Mouse (Mus musculus): ENCODE data around the gene Lcn8. TPM values are rescaled to one million over a fixed set of nuclear protein-coding genes. Genes with fewer than 3 reads are reported as not detected.

Gene Lcn8
- polyA plus RNA-seq, 1 experiment from 2014 or later, result 0.33 TPM

DNA sequence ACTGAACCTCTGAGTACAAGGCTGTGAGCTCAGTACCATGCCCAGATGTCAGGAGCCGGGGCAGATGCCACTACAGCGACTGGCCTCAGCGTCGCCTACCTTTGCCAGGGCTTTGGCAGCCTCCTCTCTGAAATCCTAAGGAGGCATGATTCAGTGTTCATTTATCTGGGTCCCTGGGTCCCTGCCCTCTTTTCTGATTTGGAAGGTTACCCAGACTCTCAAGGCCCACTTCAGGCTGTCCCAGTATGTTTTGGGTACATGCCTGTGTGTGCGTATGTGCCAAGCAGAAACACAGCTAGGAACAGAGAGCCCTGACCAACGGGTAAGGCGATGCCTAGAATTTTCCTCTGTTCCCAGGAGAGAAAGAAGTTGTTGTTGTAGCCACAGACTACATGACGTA, 7.4 kb downstream of the Lcn8 start:
- H3K36me3 ChIP-seq (ENCODE audit: control insufficient read depth, insufficient read depth, low read length), result no peaks in the 10 kb centered on the region
- no peak overlapping the region for H3K4me2 ChIP-seq (ENCODE audit: low read depth, low read length)
- no peak overlapping the region for H3K9ac ChIP-seq (ENCODE audit: low read length)
- no peaks in the 10 kb centered on the region for H3K4me1 ChIP-seq (replicated peaks; ENCODE audit: control insufficient read depth, insufficient read depth, low read length)
- H3K9me3 ChIP-seq (ENCODE audit: control insufficient read depth, low read length), result no peaks in the 10 kb centered on the region
- no peak for ATAC-seq (ENCODE audit: low read depth)
- no peak overlapping the region for H3K27ac ChIP-seq (ENCODE audit: low read length)
- WGBS, result 80% methylated on average over 8 of the region's 8 CpGs
- no peaks in the 10 kb centered on the region for H3K27me3 ChIP-seq (ENCODE audit: control insufficient read depth, insufficient read depth, low read depth, low read length)
- H3K4me3 ChIP-seq (ENCODE audit: low read length), result no peak overlapping the region

DNA sequence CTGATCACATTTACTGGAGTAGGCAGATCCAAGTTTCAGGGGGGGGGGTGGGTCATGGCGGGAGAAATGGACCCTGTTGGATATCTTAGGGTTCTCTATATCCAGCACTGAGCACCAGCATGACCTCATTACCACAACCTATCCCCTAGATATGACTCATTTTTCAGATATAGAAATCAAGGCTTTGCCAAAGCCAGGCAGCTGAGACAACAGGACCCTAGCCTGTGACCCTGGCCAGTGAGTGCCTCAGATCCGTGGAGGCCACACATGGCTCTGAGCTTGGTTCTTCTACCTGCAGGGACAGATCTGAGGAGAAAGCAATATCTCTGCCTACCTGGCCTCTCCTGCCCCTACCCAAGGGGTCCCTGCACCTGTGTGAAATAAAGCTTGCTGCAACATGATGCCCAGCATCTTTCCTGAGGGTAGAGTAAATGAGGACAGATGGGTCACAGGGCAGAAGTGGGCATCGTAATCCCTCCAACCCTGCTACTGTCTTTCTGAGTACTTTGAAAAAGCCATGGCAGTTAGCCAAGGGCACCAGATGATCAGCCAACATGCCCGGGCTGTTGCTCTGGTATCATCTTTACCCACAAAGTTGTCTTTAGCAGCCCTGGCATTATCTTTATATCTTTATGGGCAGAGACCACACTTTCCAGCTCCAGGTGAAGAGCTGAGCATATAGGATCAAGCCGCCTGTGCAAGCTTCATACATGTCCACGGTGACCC, 8.5 kb downstream of the Lcn8 start:
- 79% methylated on average over 6 of the region's 6 CpGs for WGBS
- Histone ChIP-seq H3K9ac (ENCODE audit: low read length) (no peak overlapping the region), H3K27ac (ENCODE audit: low read length) (no peak overlapping the region), H3K4me3 (ENCODE audit: low read length) (no peak overlapping the region), H3K4me2 (ENCODE audit: low read depth, low read length) (no peak overlapping the region), H3K27me3 (ENCODE audit: control insufficient read depth, insufficient read depth, low read depth, low read length) (no peaks in the 10 kb centered on the region), H3K36me3 (ENCODE audit: control insufficient read depth, insufficient read depth, low read length) (no peaks in the 10 kb centered on the region), H3K9me3 (ENCODE audit: control insufficient read depth, low read length) (no peaks in the 10 kb centered on the region), H3K4me1 (replicated peaks; ENCODE audit: control insufficient read depth, insufficient read depth, low read length) (no peaks in the 10 kb centered on the region)
- no peak for ATAC-seq (ENCODE audit: low read depth)

DNA sequence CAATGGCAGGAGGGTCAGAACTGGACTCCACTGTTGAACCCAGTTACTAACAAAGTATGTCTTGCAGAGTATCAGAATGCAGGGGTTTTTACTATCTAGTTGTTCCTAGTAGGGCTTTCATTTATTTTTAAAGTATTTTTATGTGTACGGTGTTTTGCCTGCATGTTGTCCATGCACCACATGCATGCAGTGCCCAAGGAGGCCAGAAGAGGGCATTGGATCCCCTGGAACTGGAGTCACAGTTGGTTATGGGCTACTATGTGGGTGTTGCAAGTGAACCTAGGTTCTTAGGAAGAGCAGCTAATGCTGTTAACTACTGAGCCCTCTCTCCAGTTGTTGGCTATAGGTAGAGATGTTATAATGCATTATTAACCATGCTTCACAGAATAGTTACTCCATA, 10.6 kb downstream of the Lcn8 start:
- Histone ChIP-seq H3K27me3 (ENCODE audit: control insufficient read depth, insufficient read depth, low read depth, low read length) (no peaks in the 10 kb centered on the region), H3K4me1 (replicated peaks; ENCODE audit: control insufficient read depth, insufficient read depth, low read length) (no peaks in the 10 kb centered on the region), H3K4me3 (ENCODE audit: low read length) (no peak overlapping the region), H3K9ac (ENCODE audit: low read length) (no peak overlapping the region), H3K9me3 (ENCODE audit: control insufficient read depth, low read length) (no peaks in the 10 kb centered on the region), H3K4me2 (ENCODE audit: low read depth, low read length) (no peak overlapping the region), H3K27ac (ENCODE audit: low read length) (no peak overlapping the region), H3K36me3 (ENCODE audit: control insufficient read depth, insufficient read depth, low read length) (no peaks in the 10 kb centered on the region)
- ATAC-seq (ENCODE audit: low read depth), result no peak
- WGBS, result 50% methylated on average over 1 of the region's 1 CpGs

DNA sequence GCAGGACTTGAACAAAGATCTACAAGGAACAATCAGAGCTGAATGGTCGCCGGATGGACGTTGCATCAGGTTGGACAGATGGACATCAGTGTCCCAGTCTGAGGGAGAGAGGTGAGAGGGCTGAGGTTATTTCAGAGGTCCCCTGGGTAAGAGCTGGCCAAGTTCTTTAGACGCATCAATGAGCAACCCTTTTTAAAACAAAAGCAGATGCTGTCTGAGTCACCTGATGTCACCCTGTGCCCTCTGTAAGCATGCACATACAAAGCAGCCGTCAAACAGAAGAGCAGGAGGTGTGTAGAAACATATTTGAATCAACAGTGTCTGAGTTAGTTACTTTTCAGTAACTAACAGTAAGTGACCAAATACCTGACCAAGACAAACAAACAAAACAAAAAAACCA, 11.2 kb downstream of the Lcn8 start:
- 80% methylated on average over 5 of the region's 5 CpGs for WGBS

DNA sequence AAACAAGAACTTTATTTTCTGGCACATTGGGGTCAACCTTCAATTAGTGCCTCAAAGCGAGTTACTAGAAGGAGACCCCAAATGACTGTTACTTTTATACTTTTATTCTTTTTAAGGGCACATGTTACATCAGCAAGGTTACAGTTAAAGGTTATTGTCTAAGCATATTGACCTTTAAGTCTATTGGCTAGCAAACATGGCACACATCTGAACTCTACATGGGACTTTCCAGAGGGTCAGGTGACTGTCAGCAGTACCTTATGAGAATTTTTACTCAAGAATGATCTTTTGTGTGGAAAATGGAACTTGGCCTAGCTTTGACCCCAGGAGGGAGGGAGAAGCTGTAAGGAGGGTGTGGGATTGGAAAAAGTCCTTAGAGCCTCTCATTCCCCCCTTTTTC, 13.6 kb downstream of the Lcn8 start:
- no peak for ATAC-seq (ENCODE audit: low read depth)
- 52% methylated on average over 1 of the region's 1 CpGs for WGBS
- H3K4me1 ChIP-seq (replicated peaks; ENCODE audit: control insufficient read depth, insufficient read depth, low read length), result no peaks in the 10 kb centered on the region
- H3K36me3 ChIP-seq (ENCODE audit: control insufficient read depth, insufficient read depth, low read length), result no peaks in the 10 kb centered on the region
- no peak overlapping the region for H3K27ac ChIP-seq (ENCODE audit: low read length)
- no peaks in the 10 kb centered on the region for H3K27me3 ChIP-seq (ENCODE audit: control insufficient read depth, insufficient read depth, low read depth, low read length)
- no peak overlapping the region for H3K4me2 ChIP-seq (ENCODE audit: low read depth, low read length)
- H3K4me3 ChIP-seq (ENCODE audit: low read length), result no peak overlapping the region
- no peak overlapping the region for H3K9ac ChIP-seq (ENCODE audit: low read length)
- no peaks in the 10 kb centered on the region for H3K9me3 ChIP-seq (ENCODE audit: control insufficient read depth, low read length)

More for the DNA sequence above, 11.2 kb downstream of the Lcn8 start:
- no peak overlapping the region for H3K4me3 ChIP-seq (ENCODE audit: low read length)
- no peak overlapping the region for H3K9ac ChIP-seq (ENCODE audit: low read length)
- no peak overlapping the region for H3K27ac ChIP-seq (ENCODE audit: low read length)
- no peaks in the 10 kb centered on the region for H3K36me3 ChIP-seq (ENCODE audit: control insufficient read depth, insufficient read depth, low read length)
- no peaks in the 10 kb centered on the region for H3K4me1 ChIP-seq (replicated peaks; ENCODE audit: control insufficient read depth, insufficient read depth, low read length)
- no peaks in the 10 kb centered on the region for H3K9me3 ChIP-seq (ENCODE audit: control insufficient read depth, low read length)
- H3K27me3 ChIP-seq (ENCODE audit: control insufficient read depth, insufficient read depth, low read depth, low read length), result no peaks in the 10 kb centered on the region
- H3K4me2 ChIP-seq (ENCODE audit: low read depth, low read length), result no peak overlapping the region
- ATAC-seq (ENCODE audit: low read depth), result no peak

DNA sequence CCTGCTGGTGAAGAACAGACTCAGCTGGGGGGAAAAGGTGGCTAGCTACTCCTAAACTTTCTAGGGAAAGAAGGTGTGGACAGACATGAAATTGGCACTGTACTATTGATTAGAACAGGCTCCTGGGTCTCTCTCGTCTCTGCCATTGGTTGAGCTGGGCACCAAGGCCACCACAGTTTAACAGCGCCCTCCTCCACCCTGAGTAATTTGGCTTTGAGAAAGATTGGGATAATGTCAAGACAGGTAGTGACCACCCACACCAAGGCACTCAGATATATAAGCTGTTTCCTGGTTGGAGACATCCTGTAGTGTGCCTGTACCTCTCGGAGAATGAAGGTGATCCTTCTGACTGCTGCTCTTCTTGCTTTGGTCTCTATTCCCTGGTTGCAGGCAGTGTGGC, 23.6 kb downstream of the Lcn8 start, which contains the start of gene Lcn6:
Gene Lcn6, plus strand, starts transcription at position 301 of the 400 bp plus-strand sequence.
- H3K4me1 ChIP-seq (replicated peaks; ENCODE audit: control insufficient read depth, insufficient read depth, low read length), result no peaks in the 10 kb centered on the region
- no peak within 1 kb of the TSS for H3K9ac ChIP-seq (ENCODE audit: low read length)
- H3K27me3 ChIP-seq (ENCODE audit: control insufficient read depth, insufficient read depth, low read depth, low read length), result no peaks in the 10 kb centered on the region
- no peak within 1 kb of the TSS for H3K27ac ChIP-seq (ENCODE audit: low read length)
- no peaks in the 10 kb centered on the region for H3K36me3 ChIP-seq (ENCODE audit: control insufficient read depth, insufficient read depth, low read length)
- ATAC-seq (ENCODE audit: low read depth), result no peak
- no peak within 1 kb of the TSS for H3K4me2 ChIP-seq (ENCODE audit: low read depth, low read length)
- no peak within 1 kb of the TSS for H3K4me3 ChIP-seq (ENCODE audit: low read length)
- H3K9me3 ChIP-seq (ENCODE audit: control insufficient read depth, low read length), result no peaks in the 10 kb centered on the region
- WGBS, result 91% methylated on average over 3 of the region's 3 CpGs

DNA sequence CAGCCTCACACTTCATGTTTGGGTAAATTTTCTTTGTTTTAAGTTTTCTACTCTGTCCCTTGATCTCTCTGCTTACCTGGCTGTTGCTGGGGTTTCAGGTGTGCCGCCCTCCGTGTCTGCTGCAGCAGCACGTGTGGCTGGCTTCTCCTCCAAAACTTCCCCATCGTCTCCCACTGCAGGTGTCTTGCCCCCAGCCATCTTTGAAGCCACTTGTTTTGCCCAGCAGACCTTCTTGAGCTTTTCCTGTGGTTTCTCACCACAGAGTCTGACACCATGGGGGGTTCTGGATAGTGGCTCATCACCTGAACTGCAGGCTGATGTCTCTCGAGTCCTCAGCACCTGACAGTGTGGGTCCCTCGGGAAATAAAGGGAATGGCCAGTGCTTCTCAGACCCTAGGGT, 26.6 kb downstream of the Lcn8 start:
- 75% methylated on average over 6 of the region's 6 CpGs for WGBS
- Histone ChIP-seq H3K9me3 (ENCODE audit: control insufficient read depth, low read length) (no peaks in the 10 kb centered on the region), H3K4me1 (replicated peaks; ENCODE audit: control insufficient read depth, insufficient read depth, low read length) (no peaks in the 10 kb centered on the region), H3K4me2 (ENCODE audit: low read depth, low read length) (no peak overlapping the region), H3K27me3 (ENCODE audit: control insufficient read depth, insufficient read depth, low read depth, low read length) (no peaks in the 10 kb centered on the region), H3K9ac (ENCODE audit: low read length) (no peak overlapping the region), H3K27ac (ENCODE audit: low read length) (no peak overlapping the region), H3K36me3 (ENCODE audit: control insufficient read depth, insufficient read depth, low read length) (no peaks in the 10 kb centered on the region), H3K4me3 (ENCODE audit: low read length) (no peak overlapping the region)
- no peak for ATAC-seq (ENCODE audit: low read depth)

DNA sequence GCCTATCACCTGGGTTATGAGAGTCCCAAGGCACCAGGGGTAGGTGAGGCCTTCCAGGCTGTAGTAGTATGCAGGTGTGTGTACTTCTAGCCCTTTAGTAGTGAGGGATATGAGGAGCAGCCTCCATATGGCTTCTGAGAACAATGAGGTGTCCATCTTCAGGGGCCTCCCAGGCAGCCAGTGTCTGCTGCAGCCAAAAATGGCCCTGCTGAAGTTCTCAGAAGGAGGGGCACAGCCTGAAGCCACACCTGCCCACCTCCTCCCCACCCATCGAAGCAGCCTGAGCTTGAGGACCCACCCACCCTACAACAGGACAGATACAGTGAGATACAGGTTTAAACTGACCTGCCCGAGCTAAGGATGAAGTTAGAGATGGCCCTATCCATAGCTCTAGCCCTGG, 29.5 kb downstream of the Lcn8 start, which contains the start of gene Lcn10:
Gene Lcn10, plus strand, starts transcription at position 301 of the 400 bp plus-strand sequence.
- no peaks in the 10 kb centered on the region for H3K27me3 ChIP-seq (ENCODE audit: control insufficient read depth, insufficient read depth, low read depth, low read length)
- H3K27ac ChIP-seq (ENCODE audit: low read length), result no peak within 1 kb of the TSS
- no peak within 1 kb of the TSS for H3K4me3 ChIP-seq (ENCODE audit: low read length)
- H3K36me3 ChIP-seq (ENCODE audit: control insufficient read depth, insufficient read depth, low read length), result no peaks in the 10 kb centered on the region
- H3K4me1 ChIP-seq (replicated peaks; ENCODE audit: control insufficient read depth, insufficient read depth, low read length), result no peaks in the 10 kb centered on the region
- 60% methylated on average over 2 of the region's 2 CpGs for WGBS
- no peak for ATAC-seq (ENCODE audit: low read depth)
- H3K9me3 ChIP-seq (ENCODE audit: control insufficient read depth, low read length), result no peaks in the 10 kb centered on the region
- no peak within 1 kb of the TSS for H3K4me2 ChIP-seq (ENCODE audit: low read depth, low read length)
- H3K9ac ChIP-seq (ENCODE audit: low read length), result no peak within 1 kb of the TSS

DNA sequence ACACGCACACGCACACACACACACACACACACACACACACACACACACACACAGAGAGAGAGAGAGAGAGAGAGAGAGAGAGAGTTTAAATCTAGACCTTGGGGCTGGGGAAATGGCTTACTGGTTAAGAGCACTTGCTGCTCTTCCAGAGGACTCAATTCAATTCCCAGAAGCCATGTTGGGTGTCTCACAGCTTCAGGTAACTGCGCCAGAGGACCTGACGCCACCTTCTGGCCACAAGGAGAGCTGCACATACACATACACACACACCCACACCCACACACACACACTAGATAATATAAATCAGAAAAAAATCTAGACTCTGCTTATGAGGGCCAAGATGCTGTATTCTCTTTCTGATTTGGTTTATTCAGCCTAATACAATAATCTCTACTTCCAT, 34.0 kb downstream of the Lcn8 start:
- no peaks in the 10 kb centered on the region for H3K4me1 ChIP-seq (replicated peaks; ENCODE audit: control insufficient read depth, insufficient read depth, low read length)
- WGBS, result 56% methylated on average over 4 of the region's 4 CpGs
- no peaks in the 10 kb centered on the region for H3K27me3 ChIP-seq (ENCODE audit: control insufficient read depth, insufficient read depth, low read depth, low read length)
- no peak for ATAC-seq (ENCODE audit: low read depth)
- no peaks in the 10 kb centered on the region for H3K9me3 ChIP-seq (ENCODE audit: control insufficient read depth, low read length)
- no peaks in the 10 kb centered on the region for H3K36me3 ChIP-seq (ENCODE audit: control insufficient read depth, insufficient read depth, low read length)
- H3K9ac ChIP-seq (ENCODE audit: low read length), result no peak overlapping the region
- H3K27ac ChIP-seq (ENCODE audit: low read length), result no peak overlapping the region
- no peak overlapping the region for H3K4me2 ChIP-seq (ENCODE audit: low read depth, low read length)
- no peak overlapping the region for H3K4me3 ChIP-seq (ENCODE audit: low read length)

DNA sequence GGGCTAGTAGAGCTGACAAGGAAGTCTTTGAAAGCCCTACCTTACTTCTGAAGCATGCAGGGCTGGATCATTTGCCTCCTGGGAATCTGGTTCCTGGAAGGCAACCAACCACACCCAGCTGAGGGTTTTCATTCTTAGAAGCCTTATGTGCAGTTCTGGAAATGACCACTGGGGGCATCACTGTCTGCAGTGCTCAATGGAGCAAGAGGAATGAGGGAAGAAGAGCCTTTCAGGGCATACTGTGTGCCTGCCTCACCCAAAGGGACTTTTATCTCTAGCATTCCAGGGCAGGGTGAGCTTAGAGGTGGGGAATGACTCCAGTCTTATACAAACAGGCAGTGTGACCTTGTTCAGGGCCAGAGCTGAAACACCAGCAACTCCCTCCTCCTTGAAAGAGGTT, 41.7 kb downstream of the Lcn8 start:
- Histone ChIP-seq H3K36me3 (ENCODE audit: control insufficient read depth, insufficient read depth, low read length) (no peaks in the 10 kb centered on the region), H3K4me1 (replicated peaks; ENCODE audit: control insufficient read depth, insufficient read depth, low read length) (no peaks in the 10 kb centered on the region), H3K9ac (ENCODE audit: low read length) (no peak overlapping the region), H3K4me3 (ENCODE audit: low read length) (no peak overlapping the region), H3K27me3 (ENCODE audit: control insufficient read depth, insufficient read depth, low read depth, low read length) (no peaks in the 10 kb centered on the region), H3K4me2 (ENCODE audit: low read depth, low read length) (no peak overlapping the region), H3K9me3 (ENCODE audit: control insufficient read depth, low read length) (no peaks in the 10 kb centered on the region), H3K27ac (ENCODE audit: low read length) (no peak overlapping the region)
- ATAC-seq (ENCODE audit: low read depth), result no peak
